Comparison of ENCODE assay signal across 10 mouse cellular contexts in the genomic region with DNA sequence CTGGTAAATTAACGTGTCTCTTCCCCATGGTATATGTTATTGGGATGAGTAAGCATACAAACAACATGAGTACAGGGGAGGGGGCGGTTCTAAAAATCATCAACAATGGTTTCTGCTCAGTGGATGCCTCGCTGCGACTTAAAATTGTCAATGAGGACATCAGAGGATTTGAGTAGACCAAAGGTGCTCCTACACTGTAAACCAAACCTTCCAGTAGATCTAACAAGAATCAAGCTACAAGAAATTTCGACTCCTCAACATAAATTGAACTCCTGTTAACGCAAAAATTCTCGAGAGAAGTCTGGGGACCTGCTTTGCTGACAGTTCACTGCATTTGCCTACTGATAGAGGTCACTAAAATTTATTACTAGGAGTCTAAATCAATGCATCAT. TPM values are rescaled to one million over a fixed set of nuclear protein-coding genes. Genes with fewer than 3 reads are reported as not detected.
DNase-seq lines count a peak whose midpoint lies in the region; ATAC-seq and TF ChIP-seq lines count a peak whose summit lies in the region.
"Had no signal": no experiment of that assay in that cellular context is flagged by ENCODE, and none has a peak within 500 bp of the region (broad histone marks: within the 10 kb centered on the region; RNA-seq: fewer than 3 reads in every experiment).

No protein-coding gene starts in this region.

- no peak for TF ChIP-seq POLR2A in small intestine, adult 2 months (IDR thresholded peaks at IDR 0.05; ENCODE audit: low read depth, low read length)

- H3K27me3 ChIP-seq in megakaryocyte, embryonic 14.5 days (replicated peaks): no peaks in the 10 kb centered on the region
- no peaks in the 10 kb centered on the region for H3K27me3 ChIP-seq in intestine, postnatal 0 days (replicated peaks; ENCODE audit: control insufficient read depth, insufficient read depth, low read length)
- no peaks in the 10 kb centered on the region for H3K27me3 ChIP-seq in small intestine, adult 2 months (ENCODE audit: control insufficient read depth, insufficient read depth, low read length)

- H3K9ac ChIP-seq in intestine, postnatal 0 days (ENCODE audit: low read depth, low read length): peak overlapping the region; percentile 27; the same call in 1 of the 2 replicates

- no peaks in the 10 kb centered on the region for H3K9me3 ChIP-seq in megakaryocyte, embryonic 14.5 days
- no peaks in the 10 kb centered on the region for H3K9me3 ChIP-seq in intestine, postnatal 0 days (ENCODE audit: control insufficient read depth)

- H3K4me1 ChIP-seq in megakaryocyte, embryonic 14.5 days: peaks cover 75% of the 10 kb centered on the region
- no peaks in the 10 kb centered on the region for H3K4me1 ChIP-seq in intestine, postnatal 0 days (replicated peaks; ENCODE audit: control insufficient read depth, insufficient read depth, low read length)
- peaks cover 12% of the 10 kb centered on the region for H3K4me1 ChIP-seq in small intestine, adult 2 months (ENCODE audit: control insufficient read depth, insufficient read depth, insufficient read length, low read length)

- H3K36me3 ChIP-seq in megakaryocyte, embryonic 14.5 days (replicated peaks; ENCODE audit: low read length): peaks cover 17% of the 10 kb centered on the region
- H3K36me3 ChIP-seq in intestine, postnatal 0 days (ENCODE audit: control insufficient read depth, insufficient read depth): no peaks in the 10 kb centered on the region
- H3K36me3 ChIP-seq in small intestine, adult 2 months (ENCODE audit: control insufficient read depth, insufficient read depth, low read length): no peaks in the 10 kb centered on the region

- WGBS in intestine, postnatal 0 days: 67% methylated on average over 7 of the region's 7 CpGs
- 59% methylated on average over 7 of the region's 7 CpGs for WGBS in small intestine, adult 2 months

- peak overlapping the region; percentile 85 for H3K4me3 ChIP-seq in gastrocnemius, adult 2 months
- peak overlapping the region; percentile 100 for H3K4me3 ChIP-seq in megakaryocyte, embryonic 14.5 days (replicated peaks)
- peak overlapping the region; percentile 97 for H3K4me3 ChIP-seq in intestine, postnatal 0 days (ENCODE audit: low read depth, low read length)
- no peak overlapping the region for H3K4me3 ChIP-seq in small intestine, adult 2 months (ENCODE audit: low read depth, low read length)

- peak overlapping the region; percentile 96 for H3K4me2 ChIP-seq in intestine, postnatal 0 days (replicated peaks; ENCODE audit: low read depth)

- intact Hi-C loops in gastrocnemius, adult 2 months (cut with DNase I): no loop called here

- no peak overlapping the region for H3K27ac ChIP-seq in gastrocnemius, adult 2 months
- peak overlapping the region; percentile 30; the same call in 1 of the 2 replicates for H3K27ac ChIP-seq in intestine, postnatal 0 days (ENCODE audit: low read depth, low read length)
- peak overlapping the region; percentile 15; the same call in 1 of the 2 replicates for H3K27ac ChIP-seq in small intestine, adult 2 months (ENCODE audit: insufficient read depth, low read depth, low read length)

- no peak for TF ChIP-seq CTCF in gastrocnemius, adult 2 months (IDR thresholded peaks at IDR 0.05)
- no peak for TF ChIP-seq CTCF in intestine, postnatal 0 days (IDR thresholded peaks at IDR 0.05; ENCODE audit: low read depth)
- no peak for TF ChIP-seq CTCF in small intestine, adult 2 months (IDR thresholded peaks at IDR 0.05; ENCODE audit: extremely low read depth, insufficient read length, insufficient replicate concordance, low read depth, low read length)

- DNase-seq in gastrocnemius, adult 2 months: no peak
- DNase-seq in gastrocnemius, postnatal 25 days: no peak
- no peak for DNase-seq in yolk sac, embryonic 10.5 days (ENCODE audit: low spot score)
- no peak for DNase-seq in urinary bladder, postnatal 10 days (ENCODE audit: low spot score)
- DNase-seq: adrenal gland, postnatal 36 days had no signal

- ATAC-seq in megakaryocyte, adult 5-6 weeks (ENCODE audit: poor library complexity, severe bottlenecking): no peak
- no peak for ATAC-seq in intestine, postnatal 0 days

RNA-seq across cellular contexts. Expression of a gene that starts 1.8 kb away (rescaled TPM):
- 10 to 100 TPM; 10.8 to 18.2 TPM for total RNA-seq in gastrocnemius, adult 2 months (2021)
- 10 to 100 TPM; 14.5 to 15.9 TPM for total RNA-seq in gastrocnemius, postnatal 25 days (2021)
- polyA plus RNA-seq in megakaryocyte, embryonic 14.5 days (2012; ENCODE audit: insufficient read depth, low replicate concordance): 28.0 and 35.0 TPM in 2 replicates
- total RNA-seq in megakaryocyte, adult 5-6 weeks (2015): 95.9 and 115 TPM in 2 replicates
- 37.2 and 62.2 TPM in 2 replicates for total RNA-seq in megakaryocyte, adult 5-6 weeks (2017)
- 23.2 and 26.0 TPM in 2 replicates for polyA plus RNA-seq in intestine, postnatal 0 days (2015; fragmentation: Nextera tagmentation; extraction: Ambion mirVana)
- 12.1 and 28.1 TPM in 2 replicates for polyA plus RNA-seq in small intestine, adult 2 months (2012; rRNA removed)

RNA-seq across cellular contexts. Expression of a gene that starts 23.9 kb away (rescaled TPM):
- under 1 TPM in 1 of 2 experiments, not detected in 1; 0.20 TPM for total RNA-seq in gastrocnemius, adult 2 months (2021)
- total RNA-seq in gastrocnemius, postnatal 25 days (2021): under 1 TPM; 0.40 to 0.41 TPM
- 0.03 TPM in 1 of 2 replicates, not detected in the other for polyA plus RNA-seq in megakaryocyte, embryonic 14.5 days (2012; ENCODE audit: insufficient read depth, low replicate concordance)
- not detected in 2 replicates for total RNA-seq in megakaryocyte, adult 5-6 weeks (2015)
- total RNA-seq in megakaryocyte, adult 5-6 weeks (2017): not detected in 2 replicates
- polyA plus RNA-seq in intestine, postnatal 0 days (2015; fragmentation: Nextera tagmentation; extraction: Ambion mirVana): 3.9 TPM in 2 replicates
- polyA plus RNA-seq in small intestine, adult 2 months (2012; rRNA removed): 0.18 and 0.53 TPM in 2 replicates
- polyA plus RNA-seq: C2C12 had no signal
